Mouse (Mus musculus) layer of hippocampus, adult 18-20 months (tissue): ENCODE measurements at regions not wholly inside any gene's neighbourhood (a gene's known extent, or its start where the extent isn't known, plus 50 kb on each side); places are given as distances from the start of the nearest gene placed in this dataset.

Experiments
- DNase-seq, 2 experiments: peaks; one replicate each; pipeline ENCODE4 v3.0.0; 2022; ENCODE audit warnings: low spot score in 2 of 2

- DNase-seq = peak in 1 of 2 experiments; percentile 68
These were observed 186.6 kb upstream of the Jmjd1c start for GRCm38 (mm10) chr10:66909204-66909889.

- no peak for DNase-seq
These were observed 185.8 kb upstream of the Jmjd1c start for GRCm38 (mm10) chr10:66909905-66910681.

GRCm38 (mm10) chr10:66911261-66911911 lies 184.5 kb upstream of the Jmjd1c start:
- DNase-seq = no peak

GRCm38 (mm10) chr10:66912440-66912839 lies 183.5 kb upstream of the Jmjd1c start:
- DNase-seq = no peak

- DNase-seq = no peak
These were observed 182.7 kb upstream of the Jmjd1c start for GRCm38 (mm10) chr10:66913187-66913586.

GRCm38 (mm10) chr10:66913627-66914026 lies 182.3 kb upstream of the Jmjd1c start:
- peak in 1 of 2 experiments; percentile 51 for DNase-seq

GRCm38 (mm10) chr10:66914288-66914975 lies 181.5 kb upstream of the Jmjd1c start:
- DNase-seq = no peak

- DNase-seq = no peak
These were observed 180.1 kb upstream of the Jmjd1c start for GRCm38 (mm10) chr10:66915801-66916200.

- DNase-seq = no peak
These were observed 178.2 kb upstream of the Jmjd1c start for GRCm38 (mm10) chr10:66917725-66918124.

- no peak for DNase-seq
These were observed 177.2 kb upstream of the Jmjd1c start for GRCm38 (mm10) chr10:66918713-66919112.

GRCm38 (mm10) chr10:66919953-66920760 lies 175.8 kb upstream of the Jmjd1c start:
- DNase-seq = peak; percentile 55 to 77

- peak; percentile 80 to 92 for DNase-seq
These were observed 174.9 kb upstream of the Jmjd1c start for GRCm38 (mm10) chr10:66920761-66921684.

- no peak for DNase-seq
These were observed 174.1 kb upstream of the Jmjd1c start for GRCm38 (mm10) chr10:66921776-66922175.

- DNase-seq = no peak
These were observed 173.6 kb upstream of the Jmjd1c start for GRCm38 (mm10) chr10:66922314-66922713.

- no peak for DNase-seq
These were observed 172.0 kb upstream of the Jmjd1c start for GRCm38 (mm10) chr10:66923947-66924346.

- no peak for DNase-seq
These were observed 171.5 kb upstream of the Jmjd1c start for GRCm38 (mm10) chr10:66924418-66924817.

- no peak for DNase-seq
These were observed 170.3 kb upstream of the Jmjd1c start for GRCm38 (mm10) chr10:66925553-66926127.

GRCm38 (mm10) chr10:66927651-66928050 lies 168.3 kb upstream of the Jmjd1c start:
- no peak for DNase-seq
